Mouse (Mus musculus): Measurements from ENCODE around the gene Agpat2.

Gene Agpat2

DNA sequence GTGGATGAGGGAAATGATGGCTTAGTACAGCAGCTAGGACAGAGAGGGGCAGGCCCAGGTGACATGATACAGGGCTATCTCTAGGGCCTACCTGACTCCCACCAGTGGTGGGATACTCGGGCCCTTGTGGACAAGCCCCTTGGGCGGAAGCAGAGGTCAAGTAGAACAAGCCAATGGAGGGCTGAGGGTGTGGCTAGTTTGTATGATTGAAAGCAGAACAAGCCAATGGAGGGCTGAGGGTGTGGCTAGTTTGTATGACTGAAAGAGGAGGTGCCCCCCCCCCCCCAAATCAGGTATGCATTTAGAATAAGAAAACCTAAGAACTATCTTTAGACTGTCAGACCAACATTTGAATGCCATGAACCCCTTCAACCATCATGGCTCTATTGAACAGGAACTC lies 22.0 kb downstream of the Agpat2 start:
- in situ Hi-C loops (cut with MboI; ENCODE audit: unreplicated experiment in 2 of 2), result no loop called here

DNA sequence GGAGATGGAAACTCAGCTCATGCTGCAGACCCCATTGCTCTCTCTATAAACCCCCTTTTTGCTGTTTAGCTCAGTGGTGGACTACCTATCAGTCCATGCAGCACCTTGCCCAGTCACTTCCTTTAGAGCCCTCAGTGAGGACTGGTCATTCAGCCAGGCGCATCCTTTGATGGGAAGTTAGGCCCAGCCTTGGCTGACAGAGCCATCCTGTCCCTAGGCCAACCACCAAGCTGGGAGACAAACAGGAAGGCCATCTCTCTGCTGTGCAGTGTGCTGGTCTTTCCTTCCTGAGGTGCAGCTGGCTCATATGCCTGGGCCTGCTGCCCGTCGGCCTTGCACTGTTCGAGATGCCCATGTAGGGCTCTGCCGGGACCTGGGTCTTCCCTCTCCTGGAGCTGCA lies 23.5 kb downstream of the Agpat2 start:
- in situ Hi-C loops (cut with MboI; ENCODE audit: unreplicated experiment in 2 of 2), result no loop called here

DNA sequence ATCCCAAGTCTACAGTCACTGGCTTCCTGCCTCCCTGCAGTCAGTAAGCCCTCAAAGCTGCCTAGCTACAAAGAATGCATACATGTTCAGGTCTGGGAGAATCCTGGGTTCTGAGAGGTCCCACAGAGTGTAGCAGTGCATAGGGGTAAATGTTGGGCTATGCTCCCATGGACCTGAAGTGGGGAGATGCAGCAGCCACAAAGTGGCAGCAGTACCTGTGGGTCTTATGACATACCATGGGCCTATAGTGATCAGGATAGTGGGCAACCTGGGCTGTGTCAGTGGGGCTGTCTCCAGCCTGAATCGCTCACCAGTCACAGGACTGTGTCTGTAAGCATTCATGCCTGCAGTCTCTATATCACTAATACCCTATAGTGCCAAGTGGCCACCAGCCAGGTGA lies 24.5 kb downstream of the Agpat2 start, which contains the start of gene Egfl7:
Gene Egfl7 (plus strand): TSS at position 301 of the 400 bp plus-strand sequence.
- in situ Hi-C loops (cut with MboI; ENCODE audit: unreplicated experiment in 2 of 2), result no loop called here

DNA sequence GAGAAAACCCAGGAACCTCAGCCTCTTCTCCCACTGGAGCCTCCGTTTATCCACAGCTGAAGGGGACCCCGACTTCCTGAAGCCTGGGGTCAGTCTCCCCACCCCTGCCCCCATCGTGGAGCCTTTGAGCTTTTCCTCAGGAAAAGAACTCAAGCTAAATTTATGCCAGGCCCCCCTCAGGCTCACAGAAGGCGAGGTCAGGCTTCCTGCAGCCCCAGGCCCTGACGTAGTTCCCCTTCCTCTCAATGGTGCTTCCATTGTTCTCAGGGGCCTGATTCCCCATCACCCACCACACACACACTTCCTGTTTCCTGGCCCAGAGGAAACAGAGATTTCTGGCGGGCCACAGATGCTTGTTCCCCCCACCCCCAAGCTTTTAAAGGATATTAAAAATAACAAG lies 25.8 kb downstream of the Agpat2 start:
- in situ Hi-C loops (cut with MboI; ENCODE audit: unreplicated experiment in 2 of 2), result no loop called here

DNA sequence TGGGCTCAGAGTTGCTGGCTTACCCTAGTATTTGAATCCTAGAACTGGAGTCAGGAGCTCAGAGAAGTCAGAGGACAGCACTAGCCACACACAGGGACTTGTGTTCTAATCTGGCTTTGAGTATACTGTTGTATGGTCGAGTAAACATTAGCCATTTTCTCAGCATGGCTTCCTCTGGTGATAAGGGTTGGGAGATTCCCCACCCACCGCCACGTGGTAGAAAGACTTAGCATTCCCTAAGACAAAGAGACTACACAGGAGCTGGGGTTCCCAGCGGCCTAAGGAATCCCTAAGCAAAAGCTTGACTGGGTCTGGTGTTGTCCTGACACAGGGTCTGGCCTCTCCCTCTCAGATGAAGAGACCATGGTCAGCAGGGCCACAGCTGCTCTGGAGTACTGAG lies 27.8 kb downstream of the Agpat2 start:
- in situ Hi-C loops (cut with MboI; ENCODE audit: unreplicated experiment in 2 of 2), result no loop called here

DNA sequence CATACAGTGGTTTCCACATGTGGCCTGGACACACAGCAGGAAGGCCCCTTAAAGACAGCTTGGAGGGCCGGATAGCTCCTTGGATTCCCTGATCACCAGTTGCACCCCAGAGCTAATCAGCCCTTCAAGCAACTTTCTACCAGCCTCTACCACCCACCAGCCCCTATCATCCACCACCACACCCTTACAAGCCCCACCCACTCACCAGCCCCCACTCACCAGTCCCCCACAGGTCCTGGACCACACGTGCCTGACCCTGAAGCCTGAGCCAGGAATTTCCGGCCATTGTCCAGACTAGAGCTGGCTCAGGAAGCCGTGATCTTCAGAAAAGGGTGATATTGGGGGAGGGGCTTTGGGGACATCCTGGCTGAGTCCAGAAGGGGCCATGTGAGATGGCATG lies 28.4 kb downstream of the Agpat2 start:
- in situ Hi-C loops (cut with MboI; ENCODE audit: unreplicated experiment in 2 of 2), result no loop called here

DNA sequence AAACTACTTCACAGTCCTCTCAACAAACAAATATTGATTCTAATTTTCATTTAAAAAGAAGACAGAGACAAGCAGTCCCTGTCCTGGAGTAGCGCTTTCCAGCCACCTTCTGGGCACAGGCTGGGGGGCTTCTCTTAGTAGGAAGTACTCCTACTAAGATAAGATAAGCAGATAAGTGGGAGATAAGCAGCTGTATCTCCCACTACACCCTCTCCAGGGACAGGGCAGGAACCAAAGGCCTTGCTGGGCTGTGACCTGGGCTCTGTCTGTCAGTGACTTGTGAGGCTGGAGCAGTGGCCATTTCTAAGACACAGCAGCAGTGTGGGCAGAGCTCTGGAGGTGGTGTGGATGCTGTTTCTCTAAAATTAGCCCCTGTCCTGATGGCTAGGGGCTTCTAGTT lies 28.8 kb downstream of the Agpat2 start:
- in situ Hi-C loops (cut with MboI; ENCODE audit: unreplicated experiment in 2 of 2), result no loop called here

DNA sequence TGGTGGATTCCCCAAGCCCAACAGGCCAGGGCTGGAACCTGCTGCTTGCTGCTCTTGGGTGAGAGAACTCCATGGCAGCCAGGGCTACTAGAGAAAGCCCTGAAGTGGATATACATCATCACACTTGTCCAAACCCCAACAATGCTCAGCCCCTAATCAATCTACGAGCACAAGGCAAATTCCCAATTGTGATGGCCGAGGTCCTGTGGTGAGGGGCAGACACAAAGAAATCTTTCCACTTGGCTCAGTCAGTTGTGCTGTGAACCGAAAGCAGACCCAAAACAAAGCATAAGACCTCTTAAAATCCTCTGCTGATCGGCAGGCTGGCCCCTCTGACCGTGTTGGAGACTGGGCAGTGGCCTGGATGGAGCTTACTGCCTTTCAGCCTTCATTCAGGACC lies 29.4 kb downstream of the Agpat2 start:
- in situ Hi-C loops (cut with MboI; ENCODE audit: unreplicated experiment in 2 of 2), result loop anchor here (5.0 to 25.0 kb wide), 3 partner anchors 423 to 738 kb away; partner anchors contain the start of gene Sohlh1 (in 1 of the 2)

DNA sequence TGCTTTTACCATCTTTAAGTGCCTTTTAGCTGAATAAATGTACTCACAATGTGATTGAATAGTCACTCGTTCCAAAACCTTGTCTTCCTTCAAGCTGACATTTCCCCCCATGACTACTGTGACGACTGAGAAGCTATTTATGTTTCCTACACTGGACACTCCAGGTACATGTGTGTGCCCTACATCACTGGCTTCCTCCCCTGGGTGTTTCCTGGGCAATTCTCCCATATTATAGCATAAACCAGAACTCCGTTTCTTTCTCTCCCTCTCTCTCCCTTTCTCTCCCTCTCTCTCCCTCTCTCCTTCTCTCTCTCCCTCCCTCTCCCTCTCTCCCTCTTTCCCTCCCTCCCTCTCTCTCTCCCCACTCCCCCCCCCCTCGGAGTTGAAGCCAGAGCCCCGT lies 30.4 kb downstream of the Agpat2 start:
- in situ Hi-C loops (cut with MboI; ENCODE audit: unreplicated experiment in 2 of 2), result loop anchor here (5.0 to 25.0 kb wide), 3 partner anchors 422 to 737 kb away; partner anchors contain the start of gene Sohlh1 (in 1 of the 2)

DNA sequence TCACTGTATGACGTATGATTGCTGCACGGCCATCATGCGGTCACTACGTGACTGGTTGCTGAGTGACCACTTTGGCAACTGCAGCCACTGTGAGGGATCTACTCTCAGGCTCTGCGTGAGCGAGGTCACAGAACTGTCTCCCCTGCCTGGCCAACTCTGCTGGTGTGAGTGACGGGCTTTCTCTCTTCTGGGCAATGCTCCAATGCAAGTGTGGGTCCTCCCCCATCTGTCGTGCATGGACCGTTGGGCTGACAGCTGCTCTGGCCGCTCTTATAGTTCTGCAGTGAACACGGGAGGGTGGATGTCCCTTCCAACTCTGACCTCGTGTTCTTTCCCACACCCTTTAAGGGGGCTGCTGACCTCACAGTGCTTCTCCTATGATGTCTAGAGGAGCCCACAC lies 30.8 kb downstream of the Agpat2 start:
- in situ Hi-C loops (cut with MboI; ENCODE audit: unreplicated experiment in 2 of 2), result loop anchor here (5.0 to 25.0 kb wide), 3 partner anchors 421 to 736 kb away; partner anchors contain the start of gene Sohlh1 (in 1 of the 2)

DNA sequence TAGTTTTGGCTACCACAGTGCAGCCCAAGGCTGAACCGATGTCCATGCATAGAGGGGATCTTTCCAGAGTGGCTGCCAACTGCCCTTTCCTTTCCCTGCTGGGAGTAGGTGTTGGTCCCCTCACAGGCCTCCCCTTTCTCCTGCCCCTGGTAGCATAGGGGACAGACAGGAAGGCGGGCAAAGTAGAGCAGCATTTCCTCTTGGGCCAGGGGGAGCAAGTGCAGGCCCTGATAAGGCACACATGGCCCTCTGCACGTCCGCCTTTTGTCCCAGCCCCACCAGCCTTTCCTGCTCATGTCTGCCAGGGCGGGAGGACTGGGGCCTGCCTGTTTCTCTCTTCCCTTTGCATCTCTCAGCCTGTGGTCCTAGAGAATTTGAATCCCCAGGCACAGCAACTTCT lies 32.4 kb downstream of the Agpat2 start:
- in situ Hi-C loops (cut with MboI; ENCODE audit: unreplicated experiment in 2 of 2), result loop anchor here (5.0 to 25.0 kb wide), 3 partner anchors 420 to 735 kb away; partner anchors contain the start of gene Sohlh1 (in 1 of the 2)

DNA sequence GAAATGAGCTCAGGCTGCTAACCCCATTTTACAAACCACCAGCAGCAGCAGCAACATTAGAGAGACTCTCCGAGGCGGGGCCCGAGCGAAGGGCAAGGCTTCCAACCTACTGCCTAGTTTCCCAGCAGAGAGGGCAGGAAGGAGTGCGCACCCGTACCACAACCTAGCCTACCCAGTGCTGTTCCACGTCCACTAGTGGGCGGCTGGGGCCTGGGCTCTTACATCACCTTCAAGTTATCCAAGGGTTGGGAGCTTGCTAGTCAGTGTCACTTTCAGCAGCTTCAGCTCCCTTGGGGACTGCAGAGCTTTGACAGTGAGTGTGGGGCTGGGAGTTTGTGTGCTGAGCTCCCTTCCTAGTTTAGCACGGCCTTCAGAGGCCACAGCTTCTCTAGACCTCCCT lies 32.8 kb downstream of the Agpat2 start:
- in situ Hi-C loops (cut with MboI; ENCODE audit: unreplicated experiment in 2 of 2), result loop anchor here (5.0 to 25.0 kb wide), 3 partner anchors 419 to 734 kb away; partner anchors contain the start of gene Sohlh1 (in 1 of the 2)

DNA sequence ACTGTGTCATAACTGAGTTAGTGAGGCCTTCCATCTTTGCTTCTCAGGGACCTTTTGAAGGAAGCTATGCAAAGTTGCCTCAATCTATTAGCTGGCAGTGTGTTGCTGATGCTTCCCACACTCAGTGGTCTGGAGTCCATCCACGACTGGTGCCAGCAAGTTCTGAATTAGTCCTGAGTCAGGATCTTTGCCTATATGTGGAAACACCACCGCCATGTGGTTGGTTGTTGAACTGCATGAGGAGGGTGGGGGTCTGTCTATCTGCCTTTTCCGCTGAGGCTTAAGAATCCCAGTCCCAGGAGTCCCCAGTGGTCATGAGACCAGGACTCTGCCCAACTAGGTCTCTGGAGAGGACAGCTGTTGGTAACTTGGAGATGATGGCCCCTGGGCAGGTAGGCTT lies 34.2 kb downstream of the Agpat2 start:
- in situ Hi-C loops (cut with MboI; ENCODE audit: unreplicated experiment in 2 of 2), result loop anchor here (5.0 to 25.0 kb wide), 3 partner anchors 418 to 733 kb away; partner anchors contain the start of gene Sohlh1 (in 1 of the 2)

DNA sequence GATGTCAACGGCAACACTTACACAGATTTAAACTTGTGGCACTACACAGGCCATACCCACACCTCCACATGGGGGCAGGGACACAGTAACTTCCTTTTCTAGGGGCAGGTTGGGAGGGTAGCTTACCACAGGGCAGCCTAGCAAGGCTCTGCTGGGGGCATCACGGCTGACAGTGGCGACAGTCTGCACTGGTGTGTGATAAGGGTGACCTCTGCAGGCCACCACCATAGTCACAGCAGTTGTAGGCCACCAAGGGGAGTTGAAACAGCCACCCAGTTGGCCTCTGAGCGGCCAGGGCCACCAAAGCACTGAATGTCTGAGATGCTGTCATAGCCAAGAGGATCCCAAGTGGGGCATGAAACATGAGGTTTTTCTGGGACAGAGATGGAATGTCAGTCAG lies 38.0 kb downstream of the Agpat2 start:
- in situ Hi-C loops (cut with MboI; ENCODE audit: unreplicated experiment in 2 of 2), result loop anchor here in 1 of 2 experiments (10.0 to 25.0 kb wide), 5 partner anchors 261 to 729 kb away; partner anchors contain the start of gene Sohlh1

DNA sequence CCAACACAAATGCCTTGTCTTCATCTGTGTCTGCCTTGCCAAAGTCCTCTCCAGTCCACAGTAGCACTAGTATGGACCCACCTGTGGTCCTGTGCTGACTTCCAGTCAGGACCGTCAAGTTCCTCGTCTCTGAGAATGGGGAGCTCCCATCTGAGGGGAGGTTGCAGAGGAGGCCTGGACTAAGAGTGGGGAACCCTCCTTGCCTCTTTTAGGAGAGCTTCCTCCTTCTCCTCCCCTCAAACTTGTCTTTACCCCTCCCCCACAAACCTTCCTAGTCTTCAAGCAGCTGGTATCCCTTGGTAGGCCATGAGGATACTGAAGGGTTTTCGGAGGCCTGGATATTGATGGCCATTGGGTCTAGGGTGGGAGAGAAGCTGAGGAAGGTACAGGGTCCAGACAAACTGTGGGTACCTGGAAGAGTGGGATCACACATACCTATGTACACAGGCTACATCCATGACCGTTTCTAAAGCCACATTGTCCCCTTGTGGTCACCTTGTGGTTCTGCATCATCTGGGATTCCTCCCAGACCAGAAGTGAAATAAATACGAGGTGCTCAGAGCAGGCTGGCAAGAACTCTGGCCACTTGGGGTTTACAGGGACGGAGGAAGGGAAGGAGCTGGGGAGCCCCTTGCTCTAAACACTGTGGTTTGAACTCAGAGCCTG lies 42.7 kb downstream of the Agpat2 start:
- in situ Hi-C loops (cut with MboI; ENCODE audit: unreplicated experiment in 2 of 2), result loop anchor here (5.0 to 25.0 kb wide), 8 partner anchors 109 to 724 kb away; partner anchors contain the start of genes Sec16a (in 1 of the 2) and Sohlh1 (in 1 of the 2)

DNA sequence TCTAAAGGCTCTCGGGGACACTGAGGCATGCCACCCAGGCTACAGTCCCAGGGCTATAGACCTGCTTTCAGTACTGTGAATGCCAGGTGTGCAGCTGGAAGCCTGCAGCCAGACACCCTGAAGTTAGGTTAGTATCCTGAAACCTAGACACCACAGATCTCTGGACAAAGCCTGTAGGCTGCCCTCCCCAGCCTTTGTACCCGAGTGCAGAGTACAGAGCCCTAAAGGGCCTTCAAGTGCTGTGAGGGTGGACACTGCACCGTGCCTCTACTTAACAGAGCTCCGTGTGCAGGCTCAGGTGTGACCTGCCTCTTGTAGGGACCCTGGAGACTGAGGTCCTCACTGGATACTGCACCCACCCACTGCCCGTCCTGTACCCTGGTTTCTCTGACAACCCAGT lies 43.7 kb downstream of the Agpat2 start:
- in situ Hi-C loops (cut with MboI; ENCODE audit: unreplicated experiment in 2 of 2), result loop anchor here (5.0 to 25.0 kb wide), 8 partner anchors 108 to 723 kb away; partner anchors contain the start of genes Sec16a (in 1 of the 2) and Sohlh1 (in 1 of the 2)

DNA sequence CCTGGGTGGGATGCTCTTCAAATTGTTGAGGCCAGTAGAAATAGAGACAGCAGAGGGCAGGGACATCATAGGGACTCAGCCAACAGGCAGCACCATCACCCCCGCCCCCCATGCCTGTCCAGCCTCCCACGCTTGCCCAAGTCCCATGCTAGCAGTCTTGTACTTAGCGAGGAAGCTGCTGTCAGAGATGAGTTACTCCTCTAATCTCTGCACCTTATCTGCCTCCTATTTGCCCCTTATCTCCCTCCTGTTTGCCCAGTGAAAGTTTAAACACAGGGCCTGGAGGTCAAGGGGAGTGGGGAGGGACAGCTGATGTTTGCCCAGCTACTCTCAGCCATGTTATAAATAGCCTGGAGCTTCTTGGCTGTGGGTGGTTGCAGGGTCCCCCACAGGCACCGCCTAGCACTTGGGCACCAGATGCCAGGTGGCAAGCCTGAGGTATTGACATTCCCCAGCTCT lies 47.7 kb downstream of the Agpat2 start:
- in situ Hi-C loops (cut with MboI; ENCODE audit: unreplicated experiment in 2 of 2), result loop anchor here in 1 of 2 experiments (25.0 kb wide), 2 partner anchors 519 to 719 kb away; partner anchors contain the start of gene Sohlh1

DNA sequence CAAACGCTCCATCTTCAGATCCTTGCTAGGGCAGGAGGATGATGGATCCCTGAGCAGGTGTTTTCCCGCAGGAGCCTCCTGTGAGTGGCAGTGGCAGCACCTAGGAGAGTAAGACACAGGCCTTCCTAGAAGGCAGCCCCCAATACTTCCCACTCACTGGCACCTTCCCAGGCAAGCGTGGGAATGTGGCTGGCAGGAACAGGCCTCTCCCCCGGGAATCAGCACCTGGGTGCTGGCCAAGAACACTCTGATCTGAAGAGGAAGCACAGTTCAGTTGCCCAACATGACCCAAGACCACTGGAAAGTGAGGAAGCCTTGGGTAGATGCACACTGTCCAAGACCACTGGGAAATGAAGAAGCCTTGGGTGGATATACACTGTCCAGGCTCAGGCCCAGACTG lies 49.1 kb downstream of the Agpat2 start:
- in situ Hi-C loops (cut with MboI; ENCODE audit: unreplicated experiment in 2 of 2), result loop anchor here in 1 of 2 experiments (25.0 kb wide), 2 partner anchors 518 to 718 kb away; partner anchors contain the start of gene Sohlh1

DNA sequence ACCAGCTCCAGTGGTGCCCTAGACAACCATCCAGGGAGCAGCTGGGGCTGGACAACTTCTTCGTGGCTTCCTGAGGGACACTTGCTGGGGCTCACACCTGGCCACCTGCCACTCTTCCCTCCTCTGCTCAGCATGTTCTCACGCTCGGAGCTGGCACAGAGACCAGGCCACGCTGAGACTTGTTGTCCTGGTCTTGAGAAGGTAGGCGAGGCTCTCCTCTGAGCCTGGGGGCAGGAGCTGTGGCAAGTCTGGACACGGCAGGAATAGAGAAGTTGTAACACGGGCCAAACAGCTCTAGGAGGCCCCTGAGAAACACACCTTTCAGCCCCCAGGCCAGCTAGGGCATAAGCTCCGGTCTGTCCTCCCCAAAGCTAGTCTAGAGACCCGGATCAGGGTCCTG lies 50.3 kb downstream of the Agpat2 start:
- in situ Hi-C loops (cut with MboI; ENCODE audit: unreplicated experiment in 2 of 2), result loop anchor here in 1 of 2 experiments (25.0 kb wide), 2 partner anchors 517 to 717 kb away; partner anchors contain the start of gene Sohlh1

DNA sequence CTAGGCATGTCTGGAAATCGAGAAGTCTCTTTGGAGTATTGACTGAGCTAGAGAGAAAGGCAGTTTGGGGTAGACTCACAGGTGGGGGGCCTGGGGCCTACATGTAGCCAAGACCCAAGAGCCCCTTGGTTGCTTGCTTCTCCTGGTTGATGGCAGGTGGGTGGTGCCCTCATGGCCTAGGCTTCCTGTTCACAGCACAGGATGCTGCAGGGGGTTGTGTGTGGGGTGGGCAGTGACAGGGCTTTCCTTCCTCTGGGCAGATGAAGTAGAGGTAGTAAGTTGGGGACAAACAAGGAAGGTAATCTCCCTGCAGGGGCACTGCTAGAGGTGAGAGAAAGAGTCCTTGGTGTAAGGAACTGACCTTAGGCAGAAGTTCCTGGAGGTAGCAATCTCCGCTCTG lies 52.2 kb downstream of the Agpat2 start:
- in situ Hi-C loops (cut with MboI; ENCODE audit: unreplicated experiment in 2 of 2), result loop anchor here in 1 of 2 experiments (25.0 kb wide), 2 partner anchors 515 to 715 kb away; partner anchors contain the start of gene Sohlh1

DNA sequence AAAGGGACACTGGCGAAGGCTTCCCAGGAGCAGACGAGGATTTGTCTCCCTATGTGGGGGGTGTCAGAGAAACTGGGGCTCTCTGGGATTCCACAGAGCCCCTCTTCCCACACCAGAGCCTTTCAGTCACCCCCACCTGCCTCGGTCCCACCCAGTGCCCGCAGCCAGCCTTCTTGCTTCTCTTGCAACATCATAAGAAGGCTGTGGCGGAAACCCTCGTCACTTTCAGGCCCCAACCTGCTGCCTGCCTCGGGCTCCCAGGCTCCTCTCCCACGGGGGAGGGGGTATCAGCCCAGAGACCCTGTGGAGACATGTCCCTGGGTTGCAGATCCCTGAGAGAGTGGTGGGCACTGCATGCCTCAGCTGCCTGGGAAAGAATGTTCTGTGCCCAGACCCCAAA lies 52.8 kb downstream of the Agpat2 start:
- in situ Hi-C loops (cut with MboI; ENCODE audit: unreplicated experiment in 2 of 2), result loop anchor here in 1 of 2 experiments (25.0 kb wide), 2 partner anchors 514 to 714 kb away; partner anchors contain the start of gene Sohlh1
